Mouse (Mus musculus) left cerebral cortex, postnatal 10 days (tissue): ENCODE results near the gene Ankrd28. TPM values are rescaled to one million over a fixed set of nuclear protein-coding genes. Genes with fewer than 3 reads are reported as not detected.
"Not testable (repeated sequence)": the region's sequence is repeated elsewhere in the genome, so short reads cannot be mapped to it uniquely, and the experiment has no call there.

Experiments used
- DNase-seq, 2 experiments: peaks; one replicate each; pipeline ENCODE4 v3.0.0; 2021 to 2022; ENCODE audit warnings: low spot score in 2 of 2, mixed read lengths in 1 of 2; ENCODE audit errors: extremely low spot score in 1 of 2
- intact Hi-C: fragments of 180-260 bp; cut with DNase I; formaldehyde crosslinking; loops from one replicate; pipeline ENCODE4 v1.15.1; 2025
- total RNA-seq, 2 experiments: library from RNA; stranded (reverse); gene quantifications; 2 replicates each; pipeline ENCODE4 v1.2.3; 2021

The Ankrd28 gene
- total RNA-seq, result 10 to 100 TPM; 50.7 to 54.6 TPM

- intact Hi-C loops, result no loop called here
- peak; percentile 89 to 97 for DNase-seq
Observed at GRCm38 (mm10) chr14:31830571-31831369, at the start of gene Ankrd28. Gene Ankrd28 (minus strand): TSS chr14:31830651.

- intact Hi-C loops, result no loop called here
- DNase-seq, result no peak
Observed at GRCm38 (mm10) chr14:31879456-31879855, 49.0 kb upstream of the Ankrd28 start.

- DNase-seq, result no peak
- intact Hi-C loops, result no loop called here
Observed at GRCm38 (mm10) chr14:31872130-31872529, 41.7 kb upstream of the Ankrd28 start.

- DNase-seq, result no peak
- intact Hi-C loops, result no loop called here
Observed at GRCm38 (mm10) chr14:31870436-31870835, 40.0 kb upstream of the Ankrd28 start.

GRCm38 (mm10) chr14:31868591-31868990 lies 38.1 kb upstream of the Ankrd28 start:
- DNase-seq, result no peak
- intact Hi-C loops, result no loop called here

- DNase-seq, intact Hi-C loops: not testable (repeated sequence)
Observed at GRCm38 (mm10) chr14:31866366-31866765, 35.9 kb upstream of the Ankrd28 start.

GRCm38 (mm10) chr14:31858679-31859078 lies 28.2 kb upstream of the Ankrd28 start:
- intact Hi-C loops, result loop anchor here (5.0 kb wide), 1 partner anchor 74 kb away; no protein-coding TSS in a partner anchor
- DNase-seq, result no peak

- DNase-seq, result peak; percentile 35 to 62
Observed at GRCm38 (mm10) chr14:31857096-31857975, 26.9 kb upstream of the Ankrd28 start.

GRCm38 (mm10) chr14:31856007-31856406 lies 25.6 kb upstream of the Ankrd28 start:
- DNase-seq, result no peak
- intact Hi-C loops, result loop anchor here (5.0 kb wide), 1 partner anchor 76 kb away; no protein-coding TSS in a partner anchor

More at GRCm38 (mm10) chr14:31857096-31857975, 26.9 kb upstream of the Ankrd28 start:
- intact Hi-C loops, result loop anchor here (5.0 kb wide), 1 partner anchor 75 kb away; no protein-coding TSS in a partner anchor

GRCm38 (mm10) chr14:31854667-31855066 lies 24.2 kb upstream of the Ankrd28 start:
- intact Hi-C loops, result loop anchor here (5.0 kb wide), 1 partner anchor 78 kb away; no protein-coding TSS in a partner anchor
- DNase-seq, result peak in 1 of 2 experiments; percentile 31

GRCm38 (mm10) chr14:31843571-31843970 lies 13.1 kb upstream of the Ankrd28 start:
- intact Hi-C loops, result no loop called here
- DNase-seq, result no peak

GRCm38 (mm10) chr14:31832022-31832421 lies 1.6 kb upstream of the Ankrd28 start:
- intact Hi-C loops, result no loop called here
- no peak for DNase-seq

- peak; percentile 32 to 41 for DNase-seq
- intact Hi-C loops, result no loop called here
Observed at GRCm38 (mm10) chr14:31831370-31831712, 890 bp upstream of the Ankrd28 start.

- intact Hi-C loops, result no loop called here
- DNase-seq, result peak in 1 of 2 experiments; percentile 77
Observed at GRCm38 (mm10) chr14:31829761-31830562, 489 bp downstream of the Ankrd28 start.

GRCm38 (mm10) chr14:31827221-31827620 lies 3.2 kb downstream of the Ankrd28 start:
- intact Hi-C loops, result no loop called here
- DNase-seq, result no peak

- intact Hi-C loops, result no loop called here
- DNase-seq, result no peak
Observed at GRCm38 (mm10) chr14:31809942-31810341, 20.5 kb downstream of the Ankrd28 start.

GRCm38 (mm10) chr14:31803791-31804190 lies 26.7 kb downstream of the Ankrd28 start:
- intact Hi-C loops, result no loop called here
- DNase-seq, result no peak

- intact Hi-C loops, result no loop called here
Observed at GRCm38 (mm10) chr14:31800976-31801375, 29.5 kb downstream of the Ankrd28 start.

GRCm38 (mm10) chr14:31800446-31800845 lies 30.0 kb downstream of the Ankrd28 start:
- no peak for DNase-seq
- intact Hi-C loops, result no loop called here

More at GRCm38 (mm10) chr14:31800976-31801375, 29.5 kb downstream of the Ankrd28 start:
- DNase-seq, result no peak
